Mouse (Mus musculus) forelimb bud, embryonic 11.5 days (tissue): ENCODE results near the gene Fam186b.

Source experiments
- DNase-seq: peaks from one replicate; pipeline ENCODE4 v3.0.0-alpha.2; 2012; ENCODE audit warnings: low read depth, low spot score

Fam186b gene

DNA sequence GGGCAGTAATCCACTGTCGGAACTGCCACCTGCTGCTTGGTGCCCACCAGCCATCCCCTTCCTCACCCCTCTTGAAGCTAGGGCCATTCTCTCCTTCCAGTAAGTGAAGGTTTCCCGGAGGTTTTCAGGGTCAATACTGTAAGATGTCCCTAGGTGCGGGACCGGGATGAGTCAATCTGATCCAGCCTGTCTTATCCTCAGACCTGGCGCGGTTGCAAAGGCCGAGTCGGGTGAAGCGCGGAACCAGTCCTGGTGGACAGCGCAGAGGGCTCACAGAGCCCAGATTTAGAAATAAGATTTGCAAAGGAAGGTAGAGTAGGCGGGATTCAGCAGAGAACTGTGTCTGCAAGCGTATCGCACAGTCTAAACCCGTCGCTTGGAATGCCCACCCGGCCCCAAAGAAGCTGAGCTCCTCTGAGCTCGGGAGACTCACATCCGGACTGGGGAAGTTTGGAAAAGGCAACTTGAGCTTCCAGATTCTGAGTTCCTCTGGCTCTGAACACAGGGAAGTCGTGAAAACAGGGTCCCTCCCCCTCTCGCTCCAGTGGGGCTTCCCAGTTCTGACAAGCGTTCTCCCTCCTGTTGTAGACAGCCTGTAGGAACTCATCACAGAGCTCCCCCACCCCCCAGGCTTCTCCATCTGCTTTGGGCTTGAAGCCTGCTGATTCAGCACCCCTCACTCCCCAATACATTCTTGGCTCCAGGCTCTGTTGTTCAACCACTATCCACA lies 70.4 kb downstream of the Fam186b start:
- no peak for DNase-seq

DNA sequence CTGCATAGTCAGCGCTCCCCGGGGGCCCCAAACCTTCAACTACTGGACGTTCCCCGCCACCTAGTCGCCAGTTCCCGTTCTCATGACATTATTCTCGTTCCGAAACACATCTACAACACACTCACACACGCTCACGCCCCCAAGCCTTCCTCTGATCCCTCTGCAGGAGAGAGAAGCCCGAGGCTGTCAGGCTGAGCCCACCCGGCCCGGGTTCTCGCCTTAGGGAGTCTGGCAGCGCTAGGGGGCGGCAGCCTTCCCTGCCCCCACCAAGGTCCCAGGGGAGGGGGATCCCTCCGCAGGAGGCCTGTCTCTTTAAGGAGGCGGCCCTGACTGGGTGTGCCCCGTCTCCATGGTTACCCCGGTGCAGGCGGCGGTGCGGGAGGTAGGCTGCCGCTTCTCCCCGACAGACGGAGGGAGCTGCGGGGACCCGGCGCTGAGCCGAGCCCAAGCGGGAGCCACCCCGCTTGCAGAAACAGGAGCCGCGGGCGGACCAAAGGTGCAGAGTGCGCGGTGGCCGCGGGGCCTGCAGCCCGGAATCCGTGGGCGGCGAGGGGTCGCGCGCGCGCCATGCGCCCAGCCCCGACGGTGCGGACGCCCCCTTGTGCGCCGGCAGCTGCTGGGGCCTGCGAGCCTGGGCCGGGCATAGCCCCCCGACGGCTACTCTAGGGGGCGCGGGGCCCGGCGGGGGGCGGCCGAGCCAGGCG lies 71.3 kb downstream of the Fam186b start, which contains the start of gene Kcnh3:
Gene Kcnh3, plus strand, starts transcription at position 654 of the 704 bp plus-strand sequence.
- no peak for DNase-seq

DNA sequence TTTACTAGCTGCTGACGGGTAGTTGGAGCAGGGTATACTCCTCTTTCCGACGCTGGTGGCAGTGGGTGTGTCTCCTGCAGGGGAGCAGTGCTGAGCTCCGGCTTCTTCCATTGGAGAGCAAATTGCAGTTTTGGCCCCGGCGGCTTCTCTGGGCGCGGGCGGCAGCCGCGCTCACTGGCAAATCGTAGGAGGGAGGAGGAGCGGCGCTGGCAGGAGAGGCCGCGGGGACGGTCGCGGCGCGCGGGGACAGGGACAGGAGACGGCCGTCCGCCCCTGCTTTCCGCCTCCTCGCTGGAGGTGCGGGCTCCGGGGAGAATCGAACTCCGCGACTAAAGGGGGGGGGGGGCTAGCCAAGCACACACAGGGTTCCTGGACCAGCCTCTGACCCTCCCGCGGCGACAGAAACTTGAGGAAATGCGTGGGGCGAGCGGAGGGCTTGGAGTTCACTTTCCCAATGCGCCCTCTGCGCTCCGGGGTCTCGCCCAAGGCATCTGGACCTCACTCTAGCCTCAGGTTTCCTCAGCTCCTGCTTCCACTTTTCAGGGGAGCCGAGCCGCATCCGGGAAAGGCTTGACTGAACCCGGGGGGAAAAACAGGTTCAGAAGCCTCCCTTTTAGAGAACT lies 72.0 kb downstream of the Fam186b start:
- no peak for DNase-seq

- no peak for DNase-seq
Observed at GRCm38 (mm10) chr15:99222794-99223584, 72.7 kb downstream of the Fam186b start.

- DNase-seq, result peak; percentile 82
Observed at GRCm38 (mm10) chr15:99221315-99221952, 74.3 kb downstream of the Fam186b start.
